Mouse (Mus musculus) kidney, adult 2 months (tissue): ENCODE results near the gene Nacc1. TPM values are rescaled to one million over a fixed set of nuclear protein-coding genes. Genes with fewer than 3 reads are reported as not detected.

Source experiments
- DNase-seq: peaks from one replicate; pipeline ENCODE4 v3.0.0; 2021
- H3K27ac ChIP-seq: fragments of 200-500 bp; 2 replicates; pipeline ENCODE4 v1.5.1; 2012; ENCODE audit warnings: low read depth, low read length, control low read depth, inconsistent platforms; ENCODE audit not compliant: insufficient read depth
- H3K27me3 ChIP-seq: fragments of 200-500 bp; replicated peaks from 2 replicates; pipeline ENCODE4 v1.6.1; 2012; ENCODE audit warnings: mild to moderate bottlenecking, moderate library complexity, low read length, inconsistent platforms; ENCODE audit not compliant: control insufficient read depth, insufficient read depth
- H3K36me3 ChIP-seq: fragments of 200-500 bp; 2 replicates; pipeline ENCODE4 v1.6.1; 2012; ENCODE audit warnings: mild to moderate bottlenecking, moderate library complexity, low read length, inconsistent platforms; ENCODE audit not compliant: control insufficient read depth, insufficient read depth
- H3K4me1 ChIP-seq: fragments of 200-500 bp; 2 replicates; pipeline ENCODE4 v1.6.1; 2011; ENCODE audit warnings: low read length; ENCODE audit not compliant: control insufficient read depth, insufficient read depth
- H3K4me3 ChIP-seq: fragments of 200-500 bp; 2 replicates; pipeline ENCODE4 v1.5.1; 2011; ENCODE audit warnings: mild to moderate bottlenecking, low read depth, low read length, control low read depth; ENCODE audit not compliant: insufficient read depth
- CTCF ChIP-seq: fragments of 200-500 bp; conservative IDR thresholded peaks from 2 replicates; pipeline ENCODE4 v1.5.1; 2011; ENCODE audit warnings: low read depth, mild to moderate bottlenecking, control low read depth, low read length, moderate library complexity, mixed read lengths; ENCODE audit not compliant: insufficient read depth, insufficient read length
- POLR2A ChIP-seq: fragments of 200-500 bp; IDR thresholded peaks from one replicate; pipeline ENCODE4 v1.6.1; 2011; ENCODE audit warnings: low read depth, low read length, control low read depth
- WGBS: fragments of 180-500 bp; shearing (Covaris S2); methylation state at CpG from one replicate; pipeline ENCODE4 v1.1.7; 2018; 5-methylcytosine and 5-hydroxymethylcytosine counted together
- polyA plus RNA-seq: library from polyadenylated mRNA; depleted of rRNA; stranded (reverse); fragments of >200 nt; gene quantifications from 2 replicates; pipeline ENCODE4 v1.2.3, GENCODE M21; 2012

Gene Nacc1
- polyA plus RNA-seq, 1 experiment: 85.8 TPM

GRCm38 (mm10) chr8:84638555-84639161, 49.0 kb downstream of the Nacc1 start:
- WGBS: 2% methylated on average over 47 of the region's 52 CpGs
- Histone ChIP-seq H3K36me3 (no peaks in the 10 kb centered on the region), H3K27me3 (no peaks in the 10 kb centered on the region), H3K4me1 (0 out of 2 replicates have a peak, but pooled peaks cover 4% of the 10 kb centered on the region), H3K4me3 (peak overlapping the region; percentile 88), H3K27ac (no peak overlapping the region)
- DNase-seq: peak; percentile 26
- TF ChIP-seq POLR2A (no peak), CTCF (no peak)

GRCm38 (mm10) chr8:84637946-84638554, 49.6 kb downstream of the Nacc1 start:
- Histone ChIP-seq H3K27ac (no peak overlapping the region), H3K36me3 (no peaks in the 10 kb centered on the region), H3K4me3 (peak overlapping the region; percentile 88), H3K4me1 (0 out of 2 replicates have a peak, but pooled peaks cover 4% of the 10 kb centered on the region), H3K27me3 (no peaks in the 10 kb centered on the region)
- DNase-seq: peak; percentile 52
- WGBS: 45% methylated on average over 8 of the region's 8 CpGs
- TF ChIP-seq POLR2A: no peak
- TF ChIP-seq CTCF: no peak

GRCm38 (mm10) chr8:84636051-84636691, 51.5 kb downstream of the Nacc1 start:
- TF ChIP-seq CTCF (no peak), POLR2A (no peak)
- H3K27me3 ChIP-seq: no peaks in the 10 kb centered on the region
- DNase-seq: peak; percentile 43
- 0 out of 2 replicates have a peak, but pooled peaks cover 4% of the 10 kb centered on the region for H3K4me1 ChIP-seq
- WGBS: 74% methylated on average over 17 of the region's 17 CpGs
- no peak overlapping the region for H3K4me3 ChIP-seq
- H3K27ac ChIP-seq: no peak overlapping the region
- H3K36me3 ChIP-seq: no peaks in the 10 kb centered on the region

- 70% methylated on average over 14 of the region's 14 CpGs for WGBS
- no peak overlapping the region for H3K27ac ChIP-seq
- TF ChIP-seq POLR2A (no peak), CTCF (no peak)
- H3K4me3 ChIP-seq: no peak overlapping the region
- 0 out of 2 replicates have a peak, but pooled peaks cover 4% of the 10 kb centered on the region for H3K4me1 ChIP-seq
- H3K36me3 ChIP-seq: no peaks in the 10 kb centered on the region
- H3K27me3 ChIP-seq: no peaks in the 10 kb centered on the region
- no peak for DNase-seq
Measured at GRCm38 (mm10) chr8:84635397-84636050, 52.1 kb downstream of the Nacc1 start.

- Histone ChIP-seq H3K27me3 (no peaks in the 10 kb centered on the region), H3K27ac (no peak overlapping the region)
- no peak for DNase-seq
Measured at GRCm38 (mm10) chr8:84634849-84635304, 52.8 kb downstream of the Nacc1 start.

GRCm38 (mm10) chr8:84633841-84634584, 53.6 kb downstream of the Nacc1 start:
- H3K4me3 ChIP-seq: no peak overlapping the region
- H3K27ac ChIP-seq: no peak overlapping the region
- H3K27me3 ChIP-seq: no peaks in the 10 kb centered on the region
- DNase-seq: no peak
- WGBS: 63% methylated on average over 10 of the region's 10 CpGs
- no peak for TF ChIP-seq POLR2A
- 0 out of 2 replicates have a peak, but pooled peaks cover 4% of the 10 kb centered on the region for H3K4me1 ChIP-seq
- H3K36me3 ChIP-seq: no peaks in the 10 kb centered on the region

More at GRCm38 (mm10) chr8:84634849-84635304, 52.8 kb downstream of the Nacc1 start:
- Histone ChIP-seq H3K4me1 (0 out of 2 replicates have a peak, but pooled peaks cover 4% of the 10 kb centered on the region), H3K4me3 (no peak overlapping the region), H3K36me3 (no peaks in the 10 kb centered on the region)
- WGBS: 68% methylated on average over 9 of the region's 9 CpGs
- TF ChIP-seq POLR2A: no peak
- TF ChIP-seq CTCF: no peak
